Mouse (Mus musculus): ENCODE data around the gene Piezo1. TPM values are rescaled to one million over a fixed set of nuclear protein-coding genes. Genes with fewer than 3 reads are reported as not detected.

The Piezo1 gene
- total and polyA plus RNA-seq, 3 experiments, result 14.0 to 48.5 (median 14.8) TPM

GRCm38 (mm10) chr8:122569996-122570395 lies 18.9 kb upstream of the Piezo1 start:
- WGBS, result 96% methylated on average over 16 of the region's 16 CpGs
- TF ChIP-seq POLR2A (IDR thresholded peaks at IDR 0.05; ENCODE audit: insufficient read depth, low read depth, low read length) (no peak), CTCF (IDR thresholded peaks at IDR 0.05) (no peak), EP300 (IDR thresholded peaks at IDR 0.05; ENCODE audit: insufficient read depth, low read depth, low read length) (no peak)
- no peaks in the 10 kb centered on the region; the same call in 1 of the 2 replicates for H3K36me3 ChIP-seq (ENCODE audit: control insufficient read depth, insufficient read depth, low read length)

GRCm38 (mm10) chr8:122569329-122569728 lies 18.2 kb upstream of the Piezo1 start:
- no peaks in the 10 kb centered on the region for H3K79me2 ChIP-seq (replicated peaks; ENCODE audit: control insufficient read depth, insufficient read depth, low read length)
- no peaks in the 10 kb centered on the region; the same call in 1 of the 2 replicates for H3K36me3 ChIP-seq (ENCODE audit: control insufficient read depth, insufficient read depth, low read length)
- TF ChIP-seq EP300 (IDR thresholded peaks at IDR 0.05; ENCODE audit: insufficient read depth, low read depth, low read length) (no peak), POLR2A (IDR thresholded peaks at IDR 0.05; ENCODE audit: insufficient read depth, low read depth, low read length) (no peak), CTCF (IDR thresholded peaks at IDR 0.05) (no peak)
- no peak for DNase-seq
- 74% methylated on average over 9 of the region's 9 CpGs for WGBS
- H3K4me3 ChIP-seq, result no peak overlapping the region
- H3K27me3 ChIP-seq (ENCODE audit: control insufficient read depth, insufficient read depth, low read length), result no peaks in the 10 kb centered on the region
- no peak overlapping the region for H3K27ac ChIP-seq
- H3K4me1 ChIP-seq (ENCODE audit: control insufficient read depth, insufficient read depth, low read length), result peaks cover 9% of the 10 kb centered on the region
- intact Hi-C loops (cut with DNase I), result loop anchor here (5.0 kb wide), 1 partner anchor 108 kb away; no protein-coding TSS in a partner anchor
- H3K9ac ChIP-seq (ENCODE audit: low read depth, low read length), result no peak overlapping the region

More at GRCm38 (mm10) chr8:122569996-122570395, 18.9 kb upstream of the Piezo1 start:
- Histone ChIP-seq H3K4me1 (ENCODE audit: control insufficient read depth, insufficient read depth, low read length) (peaks cover 12% of the 10 kb centered on the region), H3K27ac (no peak overlapping the region), H3K27me3 (ENCODE audit: control insufficient read depth, insufficient read depth, low read length) (no peaks in the 10 kb centered on the region), H3K4me3 (no peak overlapping the region), H3K9ac (ENCODE audit: low read depth, low read length) (no peak overlapping the region), H3K79me2 (replicated peaks; ENCODE audit: control insufficient read depth, insufficient read depth, low read length) (no peaks in the 10 kb centered on the region)
- no peak for DNase-seq
- intact Hi-C loops (cut with DNase I), result loop anchor here (5.0 kb wide), 1 partner anchor 107 kb away; no protein-coding TSS in a partner anchor

GRCm38 (mm10) chr8:122568881-122569309 lies 17.8 kb upstream of the Piezo1 start:
- Histone ChIP-seq H3K9ac (ENCODE audit: low read depth, low read length) (no peak overlapping the region), H3K27ac (no peak overlapping the region), H3K4me3 (no peak overlapping the region), H3K79me2 (replicated peaks; ENCODE audit: control insufficient read depth, insufficient read depth, low read length) (no peaks in the 10 kb centered on the region), H3K4me1 (ENCODE audit: control insufficient read depth, insufficient read depth, low read length) (peaks cover 9% of the 10 kb centered on the region), H3K36me3 (ENCODE audit: control insufficient read depth, insufficient read depth, low read length) (no peaks in the 10 kb centered on the region; the same call in 1 of the 2 replicates), H3K27me3 (ENCODE audit: control insufficient read depth, insufficient read depth, low read length) (no peaks in the 10 kb centered on the region)
- WGBS, result 46% methylated on average over 10 of the region's 10 CpGs
- no peak for DNase-seq
- no peak for TF ChIP-seq CTCF (IDR thresholded peaks at IDR 0.05)
- no peak for TF ChIP-seq EP300 (IDR thresholded peaks at IDR 0.05; ENCODE audit: insufficient read depth, low read depth, low read length)
- TF ChIP-seq POLR2A (IDR thresholded peaks at IDR 0.05; ENCODE audit: insufficient read depth, low read depth, low read length), result no peak
- intact Hi-C loops (cut with DNase I), result loop anchor here (5.0 kb wide), 1 partner anchor 108 kb away; no protein-coding TSS in a partner anchor

GRCm38 (mm10) chr8:122568109-122568504 lies 17.0 kb upstream of the Piezo1 start:
- Histone ChIP-seq H3K27ac (peak overlapping the region; percentile 95), H3K27me3 (ENCODE audit: control insufficient read depth, insufficient read depth, low read length) (no peaks in the 10 kb centered on the region), H3K9ac (ENCODE audit: low read depth, low read length) (peak overlapping the region; percentile 78), H3K36me3 (ENCODE audit: control insufficient read depth, insufficient read depth, low read length) (no peaks in the 10 kb centered on the region; the same call in 1 of the 2 replicates), H3K4me1 (ENCODE audit: control insufficient read depth, insufficient read depth, low read length) (peaks cover 9% of the 10 kb centered on the region), H3K79me2 (replicated peaks; ENCODE audit: control insufficient read depth, insufficient read depth, low read length) (no peaks in the 10 kb centered on the region), H3K4me3 (peak overlapping the region; percentile 86)
- DNase-seq, result no peak
- 1% methylated on average over 34 of the region's 34 CpGs for WGBS
- intact Hi-C loops (cut with DNase I), result loop anchor here (5.0 kb wide), 1 partner anchor 109 kb away; no protein-coding TSS in a partner anchor
- no peak for TF ChIP-seq CTCF (IDR thresholded peaks at IDR 0.05)
- TF ChIP-seq EP300 (IDR thresholded peaks at IDR 0.05; ENCODE audit: insufficient read depth, low read depth, low read length), result no peak
- TF ChIP-seq POLR2A (IDR thresholded peaks at IDR 0.05; ENCODE audit: insufficient read depth, low read depth, low read length), result no peak

GRCm38 (mm10) chr8:122567361-122568108 lies 16.4 kb upstream of the Piezo1 start, which contains the start of gene Cdt1:
Gene Cdt1, plus strand, starts transcription at chr8:122568015.
- no peaks in the 10 kb centered on the region; the same call in 1 of the 2 replicates for H3K36me3 ChIP-seq (ENCODE audit: control insufficient read depth, insufficient read depth, low read length)
- peak; percentile 96 for DNase-seq
- under 1% methylated on average over 62 of the region's 62 CpGs for WGBS
- H3K27ac ChIP-seq, result peak within 1 kb of the TSS; percentile 95
- TF ChIP-seq POLR2A (IDR thresholded peaks at IDR 0.05; ENCODE audit: insufficient read depth, low read depth, low read length) (peak; percentile 62; the same call in 1 of the 2 replicates), CTCF (IDR thresholded peaks at IDR 0.05) (no peak), EP300 (IDR thresholded peaks at IDR 0.05; ENCODE audit: insufficient read depth, low read depth, low read length) (peak; percentile 60; the same call in 1 of the 2 replicates)
- intact Hi-C loops (cut with DNase I), result loop anchor here (2.0 to 5.0 kb wide), 2 partner anchors 43 to 110 kb away; partner anchors contain the start of genes Galns and Trappc2l
- H3K79me2 ChIP-seq (replicated peaks; ENCODE audit: control insufficient read depth, insufficient read depth, low read length), result no peaks in the 10 kb centered on the region
- peak within 1 kb of the TSS; percentile 86 for H3K4me3 ChIP-seq
- peak within 1 kb of the TSS; percentile 85 for H3K9ac ChIP-seq (ENCODE audit: low read depth, low read length)
- H3K4me1 ChIP-seq (ENCODE audit: control insufficient read depth, insufficient read depth, low read length), result peaks cover 9% of the 10 kb centered on the region
- no peaks in the 10 kb centered on the region for H3K27me3 ChIP-seq (ENCODE audit: control insufficient read depth, insufficient read depth, low read length)
